Mouse (Mus musculus) brain, adult 2 months (tissue): Measurements from ENCODE around the gene Efs.
"Not testable (repeated sequence)": the region's sequence is repeated elsewhere in the genome, so short reads cannot be mapped to it uniquely, and the experiment has no call there.

Experiments
- DNase-seq: peaks from one replicate; pipeline ENCODE4 v3.0.0; 2011; ENCODE audit warnings: low read depth, low spot score

Efs gene

GRCm38 (mm10) chr14:54948781-54949180 lies 22.9 kb upstream of the Efs start:
- DNase-seq: no peak

- DNase-seq: not testable (repeated sequence)
Measured at GRCm38 (mm10) chr14:54947008-54947407, 21.1 kb upstream of the Efs start.

GRCm38 (mm10) chr14:54945975-54946704 lies 20.2 kb upstream of the Efs start:
- peak; percentile 57 for DNase-seq

- no peak for DNase-seq
Measured at GRCm38 (mm10) chr14:54944939-54945338, 19.0 kb upstream of the Efs start.

- no peak for DNase-seq
Measured at GRCm38 (mm10) chr14:54943971-54944370, 18.0 kb upstream of the Efs start.

- DNase-seq: no peak
Measured at GRCm38 (mm10) chr14:54942479-54942878, 16.6 kb upstream of the Efs start.

- no peak for DNase-seq
Measured at GRCm38 (mm10) chr14:54941024-54941978, 15.4 kb upstream of the Efs start.

GRCm38 (mm10) chr14:54940176-54940530 lies 14.2 kb upstream of the Efs start:
- no peak for DNase-seq

GRCm38 (mm10) chr14:54939434-54940175 lies 13.7 kb upstream of the Efs start:
- peak; percentile 68 for DNase-seq

- DNase-seq: no peak
Measured at GRCm38 (mm10) chr14:54938431-54939219, 12.7 kb upstream of the Efs start.

- DNase-seq: no peak
Measured at GRCm38 (mm10) chr14:54937361-54938182, 11.6 kb upstream of the Efs start.

- DNase-seq: no peak
Measured at GRCm38 (mm10) chr14:54936831-54937160, 10.9 kb upstream of the Efs start.

GRCm38 (mm10) chr14:54935904-54936830 lies 10.2 kb upstream of the Efs start, which contains the start of gene Cmtm5:
Cmtm5 (plus strand) TSS chr14:54936261.
- DNase-seq: peak; percentile 95

GRCm38 (mm10) chr14:54932645-54933150 lies 6.8 kb upstream of the Efs start, which contains the start of gene Il25:
Il25 (plus strand) TSS chr14:54932695.
- no peak for DNase-seq

- DNase-seq: no peak
Measured at GRCm38 (mm10) chr14:54930431-54930830, 4.5 kb upstream of the Efs start.

GRCm38 (mm10) chr14:54929801-54930200 lies 3.9 kb upstream of the Efs start:
- DNase-seq: peak; percentile 68

GRCm38 (mm10) chr14:54927296-54927695 lies 1.4 kb upstream of the Efs start:
- DNase-seq: no peak

GRCm38 (mm10) chr14:54926401-54927158 lies 654 bp upstream of the Efs start:
- DNase-seq: peak; percentile 45
